Mouse (Mus musculus) layer of hippocampus, adult 11-12 months (tissue): ENCODE results near the gene Olfr1500.
"Not testable (repeated sequence)": the region's sequence is repeated elsewhere in the genome, so short reads cannot be mapped to it uniquely, and the experiment has no call there.

Experiments used
- DNase-seq: peaks from one replicate; pipeline ENCODE4 v3.0.0; 2022; ENCODE audit warnings: low spot score

Olfr1500 gene

GRCm38 (mm10) chr19:13830388-13830787, at the start of gene Olfr1500:
Gene Olfr1500, minus strand, starts transcription at chr19:13830488.
- DNase-seq = no peak

GRCm38 (mm10) chr19:13861495-13861894, 31.2 kb upstream of the Olfr1500 start, which contains the start of gene Olfr1502:
Gene Olfr1502, plus strand, starts transcription at chr19:13861795.
- DNase-seq = no peak

GRCm38 (mm10) chr19:13850592-13850991, 20.3 kb upstream of the Olfr1500 start, which contains the start of gene Olfr1501:
Gene Olfr1501, minus strand, starts transcription at chr19:13850692.
- not testable (repeated sequence) for DNase-seq

- DNase-seq = no peak
These were observed 1.8 kb downstream of the Olfr1500 start for GRCm38 (mm10) chr19:13828447-13828846.

GRCm38 (mm10) chr19:13820847-13821246, 9.4 kb downstream of the Olfr1500 start:
- no peak for DNase-seq

- no peak for DNase-seq
These were observed 10.9 kb downstream of the Olfr1500 start, which contains the start of gene Olfr1499 for GRCm38 (mm10) chr19:13819347-13819746. Gene Olfr1499, minus strand, starts transcription at chr19:13819447.

- DNase-seq = peak; percentile 6
These were observed 11.5 kb downstream of the Olfr1500 start for GRCm38 (mm10) chr19:13818827-13819226.

GRCm38 (mm10) chr19:13812823-13813222, 17.5 kb downstream of the Olfr1500 start:
- DNase-seq = no peak

- DNase-seq = not testable (repeated sequence)
These were observed 24.8 kb downstream of the Olfr1500 start for GRCm38 (mm10) chr19:13805486-13805885.

- no peak for DNase-seq
These were observed 32.2 kb downstream of the Olfr1500 start, which contains the start of gene Olfr1497 for GRCm38 (mm10) chr19:13798102-13798501. Gene Olfr1497, minus strand, starts transcription at chr19:13798202.

- DNase-seq = no peak
These were observed 52.7 kb downstream of the Olfr1500 start, which contains the start of gene Olfr1496 for GRCm38 (mm10) chr19:13777578-13777977. Gene Olfr1496, plus strand, starts transcription at chr19:13777878.
